Mouse (Mus musculus) midbrain, embryonic 14.5 days (tissue): ENCODE measurements around the gene Rprd1b. TPM values are rescaled to one million over a fixed set of nuclear protein-coding genes. Genes with fewer than 3 reads are reported as not detected.

Source experiments
- ATAC-seq: fragments of 200-750 bp; cut with Nextera tagmentation; 2 replicates; pipeline ENCODE4 v1.8.0; 2017; ENCODE audit warnings: moderate number of reproducible peaks, moderate library complexity; ENCODE audit not compliant: low FRiP score, low TSS enrichment
- DNase-seq: peaks from one replicate; pipeline ENCODE4 v3.0.0-alpha.2; 2015
- H3K27ac ChIP-seq: fragments of 300-500 bp; sonication (generic); replicated peaks from 2 replicates; pipeline ENCODE4 v1.5.1; 2014; ENCODE audit warnings: mild to moderate bottlenecking, low read depth, low read length, moderate library complexity
- H3K27me3 ChIP-seq: fragments of 300-500 bp; sonication (generic); 2 replicates; pipeline ENCODE4 v1.6.1; 2014; ENCODE audit warnings: low read length, control low read depth, mixed read lengths; ENCODE audit not compliant: control insufficient read depth, insufficient read depth
- H3K36me3 ChIP-seq: fragments of 300-500 bp; sonication (generic); 2 replicates; pipeline ENCODE4 v1.6.1; 2014; ENCODE audit warnings: low read length, control low read depth; ENCODE audit not compliant: control insufficient read depth, insufficient read depth
- H3K4me1 ChIP-seq: fragments of 300-500 bp; sonication (generic); 2 replicates; pipeline ENCODE4 v1.6.1; 2014; ENCODE audit warnings: mild to moderate bottlenecking, antibody characterized with exemption, low read length, control low read depth; ENCODE audit not compliant: control insufficient read depth, insufficient read depth
- H3K4me2 ChIP-seq: fragments of 300-500 bp; sonication (generic); 2 replicates; pipeline ENCODE4 v1.6.1; 2014; ENCODE audit warnings: mild to moderate bottlenecking, low read length, moderate library complexity
- H3K4me3 ChIP-seq: fragments of 300-500 bp; sonication (generic); replicated peaks from 2 replicates; pipeline ENCODE4 v1.5.1; 2014; ENCODE audit warnings: low read depth, low read length
- H3K9ac ChIP-seq: fragments of 300-500 bp; sonication (generic); replicated peaks from 2 replicates; pipeline ENCODE4 v1.6.1; 2014; ENCODE audit warnings: mild to moderate bottlenecking, low read length, moderate library complexity
- H3K9me3 ChIP-seq: fragments of 300-500 bp; sonication (generic); 2 replicates; pipeline ENCODE4 v1.6.1; 2016; ENCODE audit warnings: low read length, control low read depth, mixed read lengths; ENCODE audit not compliant: control insufficient read depth
- WGBS: fragments of 180-500 bp; shearing (Covaris S2); extraction: QIAGEN DNeasy Blood & Tissue Kit; methylation state at CpG from one replicate; pipeline ENCODE4 v1.1.7; 2014; 5-methylcytosine and 5-hydroxymethylcytosine counted together
- polyA plus RNA-seq: library from polyadenylated mRNA; unstranded; fragments of >200 nt; fragmentation: Nextera tagmentation; extraction: Ambion mirVana; gene quantifications from 2 replicates; pipeline ENCODE4 v1.2.1, GENCODE M21; 2014

Gene Rprd1b
- polyA plus RNA-seq, 1 experiment from 2014 or later = 40.2 TPM

GRCm38 (mm10) chr2:158167496-158168205, 139.4 kb downstream of the Rprd1b start:
- no peak for DNase-seq
- Histone ChIP-seq H3K4me2 (no peak overlapping the region), H3K4me1 (no peaks in the 10 kb centered on the region), H3K9me3 (no peaks in the 10 kb centered on the region), H3K27ac (no peak overlapping the region), H3K4me3 (no peak overlapping the region), H3K9ac (no peak overlapping the region), H3K27me3 (no peaks in the 10 kb centered on the region), H3K36me3 (no peaks in the 10 kb centered on the region)
- ATAC-seq = no peak
- whole genome bisulfite sequencing = 74% methylated on average over 9 of the region's 9 CpGs

- ATAC-seq = no peak
- H3K27ac ChIP-seq = no peak overlapping the region
- no peaks in the 10 kb centered on the region for H3K9me3 ChIP-seq
- no peak overlapping the region for H3K4me2 ChIP-seq
- H3K4me1 ChIP-seq = no peaks in the 10 kb centered on the region
- no peaks in the 10 kb centered on the region for H3K27me3 ChIP-seq
- 76% methylated on average over 8 of the region's 8 CpGs for WGBS
- no peaks in the 10 kb centered on the region for H3K36me3 ChIP-seq
- H3K4me3 ChIP-seq = no peak overlapping the region
- no peak overlapping the region for H3K9ac ChIP-seq
- DNase-seq = no peak
Observed at GRCm38 (mm10) chr2:158168741-158169211, 140.5 kb downstream of the Rprd1b start.

GRCm38 (mm10) chr2:158169351-158169750, 141.1 kb downstream of the Rprd1b start:
- H3K36me3 ChIP-seq = no peaks in the 10 kb centered on the region
- no peak overlapping the region for H3K4me2 ChIP-seq
- H3K4me3 ChIP-seq = no peak overlapping the region
- H3K9ac ChIP-seq = no peak overlapping the region
- ATAC-seq (no peak), DNase-seq (no peak)
- no peaks in the 10 kb centered on the region for H3K27me3 ChIP-seq
- H3K9me3 ChIP-seq = no peaks in the 10 kb centered on the region
- no peak overlapping the region for H3K27ac ChIP-seq
- H3K4me1 ChIP-seq = no peaks in the 10 kb centered on the region
- 83% methylated on average over 6 of the region's 6 CpGs for WGBS

- H3K36me3 ChIP-seq = no peaks in the 10 kb centered on the region
- WGBS = 95% methylated on average over 7 of the region's 7 CpGs
- no peaks in the 10 kb centered on the region for H3K4me1 ChIP-seq
- ATAC-seq (no peak), DNase-seq (no peak)
- H3K9me3 ChIP-seq = no peaks in the 10 kb centered on the region
- no peaks in the 10 kb centered on the region for H3K27me3 ChIP-seq
- H3K9ac ChIP-seq = no peak overlapping the region
- no peak overlapping the region for H3K27ac ChIP-seq
- H3K4me2 ChIP-seq = no peak overlapping the region
- no peak overlapping the region for H3K4me3 ChIP-seq
Observed at GRCm38 (mm10) chr2:158169771-158170170, 141.5 kb downstream of the Rprd1b start.

- H3K4me1 ChIP-seq = no peaks in the 10 kb centered on the region
- H3K36me3 ChIP-seq = no peaks in the 10 kb centered on the region
- no peak for ATAC-seq
- H3K27ac ChIP-seq = no peak overlapping the region
- no peak overlapping the region for H3K4me3 ChIP-seq
- WGBS = 79% methylated on average over 2 of the region's 2 CpGs
- no peak overlapping the region for H3K4me2 ChIP-seq
- no peaks in the 10 kb centered on the region for H3K9me3 ChIP-seq
- H3K27me3 ChIP-seq = no peaks in the 10 kb centered on the region
- DNase-seq = no peak
- no peak overlapping the region for H3K9ac ChIP-seq
Observed at GRCm38 (mm10) chr2:158170394-158170793, 142.1 kb downstream of the Rprd1b start.

- Histone ChIP-seq H3K27ac (no peak overlapping the region), H3K4me1 (peaks cover 16% of the 10 kb centered on the region; the same call in 1 of the 2 replicates), H3K9me3 (no peaks in the 10 kb centered on the region), H3K9ac (no peak overlapping the region), H3K27me3 (no peaks in the 10 kb centered on the region), H3K4me3 (no peak overlapping the region), H3K36me3 (no peaks in the 10 kb centered on the region), H3K4me2 (no peak overlapping the region)
- no peak for ATAC-seq
- DNase-seq = no peak
- WGBS = 86% methylated on average over 5 of the region's 5 CpGs
Observed at GRCm38 (mm10) chr2:158174438-158174837, 146.1 kb downstream of the Rprd1b start.

- H3K27me3 ChIP-seq = no peaks in the 10 kb centered on the region
- H3K36me3 ChIP-seq = no peaks in the 10 kb centered on the region
- WGBS = 96% methylated on average over 15 of the region's 15 CpGs
- peaks cover 17% of the 10 kb centered on the region; the same call in 1 of the 2 replicates for H3K4me1 ChIP-seq
- no peak overlapping the region for H3K9ac ChIP-seq
- no peak overlapping the region for H3K4me3 ChIP-seq
- ATAC-seq (no peak), DNase-seq (no peak)
- no peaks in the 10 kb centered on the region for H3K9me3 ChIP-seq
- no peak overlapping the region for H3K4me2 ChIP-seq
- H3K27ac ChIP-seq = no peak overlapping the region
Observed at GRCm38 (mm10) chr2:158174958-158175357, 146.7 kb downstream of the Rprd1b start.

- Histone ChIP-seq H3K27ac (no peak overlapping the region), H3K9me3 (no peaks in the 10 kb centered on the region), H3K4me1 (peaks cover 17% of the 10 kb centered on the region; the same call in 1 of the 2 replicates), H3K9ac (no peak overlapping the region), H3K36me3 (no peaks in the 10 kb centered on the region), H3K27me3 (no peaks in the 10 kb centered on the region), H3K4me2 (no peak overlapping the region), H3K4me3 (no peak overlapping the region)
- DNase-seq (no peak), ATAC-seq (no peak)
- WGBS = 87% methylated on average over 3 of the region's 3 CpGs
Observed at GRCm38 (mm10) chr2:158175433-158175832, 147.1 kb downstream of the Rprd1b start.

- Histone ChIP-seq H3K4me2 (no peak overlapping the region), H3K9ac (no peak overlapping the region), H3K27me3 (no peaks in the 10 kb centered on the region), H3K27ac (no peak overlapping the region; the same call in 1 of the 2 replicates), H3K9me3 (no peaks in the 10 kb centered on the region), H3K4me3 (no peak overlapping the region), H3K4me1 (peaks cover 17% of the 10 kb centered on the region; the same call in 1 of the 2 replicates), H3K36me3 (no peaks in the 10 kb centered on the region)
- DNase-seq = no peak
- ATAC-seq = no peak
- 95% methylated on average over 9 of the region's 9 CpGs for WGBS
Observed at GRCm38 (mm10) chr2:158176763-158177162, 148.5 kb downstream of the Rprd1b start.
